Mouse (Mus musculus): ENCODE measurements around the gene Ikzf1. TPM values are rescaled to one million over a fixed set of nuclear protein-coding genes. Genes with fewer than 3 reads are reported as not detected.
A peak's percentile ranks its signal among the peaks of the same experiment; 100 is the strongest.

The Ikzf1 gene
- polyA plus RNA-seq, 1 experiment: 645 TPM

GRCm38 (mm10) chr11:11677165-11677564 lies 7.6 kb upstream of the Ikzf1 start:
- TF ChIP-seq CTCF (IDR thresholded peaks at IDR 0.05; ENCODE audit: borderline replicate concordance, control insufficient read depth, extremely low read depth, insufficient read depth, low read length, poor library complexity): no peak
- no peak for TF ChIP-seq POLR2A (IDR thresholded peaks at IDR 0.05; ENCODE audit: control insufficient read depth, extremely low read depth, insufficient read depth, low read length, poor library complexity)
- no peak overlapping the region for H3K27ac ChIP-seq (ENCODE audit: control insufficient read depth, insufficient read depth, low read length)
- no peak overlapping the region for H3K4me3 ChIP-seq (ENCODE audit: control insufficient read depth, insufficient read depth, low read length)
- 97% methylated on average over 7 of the region's 7 CpGs for WGBS
- no peak for DNase-seq
- no peaks in the 10 kb centered on the region for H3K36me3 ChIP-seq (ENCODE audit: control insufficient read depth, insufficient read depth, low read length)
- peaks cover 15% of the 10 kb centered on the region for H3K4me1 ChIP-seq (replicated peaks; ENCODE audit: control insufficient read depth, insufficient read depth, low read length)
- H3K27me3 ChIP-seq (ENCODE audit: control insufficient read depth, insufficient read depth, low read length): no peaks in the 10 kb centered on the region

GRCm38 (mm10) chr11:11678972-11679371 lies 5.8 kb upstream of the Ikzf1 start:
- no peak for TF ChIP-seq CTCF (IDR thresholded peaks at IDR 0.05; ENCODE audit: borderline replicate concordance, control insufficient read depth, extremely low read depth, insufficient read depth, low read length, poor library complexity)
- TF ChIP-seq POLR2A (IDR thresholded peaks at IDR 0.05; ENCODE audit: control insufficient read depth, extremely low read depth, insufficient read depth, low read length, poor library complexity): no peak
- Histone ChIP-seq H3K36me3 (ENCODE audit: control insufficient read depth, insufficient read depth, low read length) (no peaks in the 10 kb centered on the region), H3K27ac (ENCODE audit: control insufficient read depth, insufficient read depth, low read length) (peak overlapping the region; percentile 83), H3K27me3 (ENCODE audit: control insufficient read depth, insufficient read depth, low read length) (no peaks in the 10 kb centered on the region), H3K4me3 (ENCODE audit: control insufficient read depth, insufficient read depth, low read length) (no peak overlapping the region), H3K4me1 (replicated peaks; ENCODE audit: control insufficient read depth, insufficient read depth, low read length) (peaks cover 18% of the 10 kb centered on the region)
- DNase-seq: peak; percentile 60
- WGBS: 8% methylated on average over 6 of the region's 6 CpGs

GRCm38 (mm10) chr11:11684056-11684929 lies 510 bp upstream of the Ikzf1 start:
- H3K27ac ChIP-seq (ENCODE audit: control insufficient read depth, insufficient read depth, low read length): peak overlapping the region; percentile 97

GRCm38 (mm10) chr11:11685853-11686395 lies 1.1 kb downstream of the Ikzf1 start:
- Histone ChIP-seq H3K4me3 (ENCODE audit: control insufficient read depth, insufficient read depth, low read length) (peak overlapping the region; percentile 97), H3K27ac (ENCODE audit: control insufficient read depth, insufficient read depth, low read length) (peak overlapping the region; percentile 97), H3K36me3 (ENCODE audit: control insufficient read depth, insufficient read depth, low read length) (no peaks in the 10 kb centered on the region), H3K27me3 (ENCODE audit: control insufficient read depth, insufficient read depth, low read length) (no peaks in the 10 kb centered on the region), H3K4me1 (replicated peaks; ENCODE audit: control insufficient read depth, insufficient read depth, low read length) (peaks cover 14% of the 10 kb centered on the region)
- WGBS: under 1% methylated on average over 66 of the region's 66 CpGs
- DNase-seq: peak; percentile 89
- peak; percentile 72 for TF ChIP-seq CTCF (IDR thresholded peaks at IDR 0.05; ENCODE audit: borderline replicate concordance, control insufficient read depth, extremely low read depth, insufficient read depth, low read length, poor library complexity)
- TF ChIP-seq POLR2A (IDR thresholded peaks at IDR 0.05; ENCODE audit: control insufficient read depth, extremely low read depth, insufficient read depth, low read length, poor library complexity): peak; percentile 54

More at GRCm38 (mm10) chr11:11684056-11684929, 510 bp upstream of the Ikzf1 start:
- WGBS: 71% methylated on average over 9 of the region's 9 CpGs
- Histone ChIP-seq H3K27me3 (ENCODE audit: control insufficient read depth, insufficient read depth, low read length) (no peaks in the 10 kb centered on the region), H3K36me3 (ENCODE audit: control insufficient read depth, insufficient read depth, low read length) (no peaks in the 10 kb centered on the region), H3K4me1 (replicated peaks; ENCODE audit: control insufficient read depth, insufficient read depth, low read length) (peaks cover 20% of the 10 kb centered on the region), H3K4me3 (ENCODE audit: control insufficient read depth, insufficient read depth, low read length) (peak overlapping the region; percentile 97)
- no peak for DNase-seq
- no peak for TF ChIP-seq CTCF (IDR thresholded peaks at IDR 0.05; ENCODE audit: borderline replicate concordance, control insufficient read depth, extremely low read depth, insufficient read depth, low read length, poor library complexity)
- no peak for TF ChIP-seq POLR2A (IDR thresholded peaks at IDR 0.05; ENCODE audit: control insufficient read depth, extremely low read depth, insufficient read depth, low read length, poor library complexity)

GRCm38 (mm10) chr11:11686569-11687051 lies 1.8 kb downstream of the Ikzf1 start:
- Histone ChIP-seq H3K27ac (ENCODE audit: control insufficient read depth, insufficient read depth, low read length) (peak overlapping the region; percentile 97), H3K4me1 (replicated peaks; ENCODE audit: control insufficient read depth, insufficient read depth, low read length) (peaks cover 13% of the 10 kb centered on the region), H3K4me3 (ENCODE audit: control insufficient read depth, insufficient read depth, low read length) (peak overlapping the region; percentile 97), H3K36me3 (ENCODE audit: control insufficient read depth, insufficient read depth, low read length) (no peaks in the 10 kb centered on the region), H3K27me3 (ENCODE audit: control insufficient read depth, insufficient read depth, low read length) (no peaks in the 10 kb centered on the region)
- WGBS: under 1% methylated on average over 16 of the region's 16 CpGs
- DNase-seq: peak; percentile 57
- TF ChIP-seq CTCF (IDR thresholded peaks at IDR 0.05; ENCODE audit: borderline replicate concordance, control insufficient read depth, extremely low read depth, insufficient read depth, low read length, poor library complexity) (no peak), POLR2A (IDR thresholded peaks at IDR 0.05; ENCODE audit: control insufficient read depth, extremely low read depth, insufficient read depth, low read length, poor library complexity) (no peak)

GRCm38 (mm10) chr11:11687551-11688185 lies 2.9 kb downstream of the Ikzf1 start:
- H3K27me3 ChIP-seq (ENCODE audit: control insufficient read depth, insufficient read depth, low read length): no peaks in the 10 kb centered on the region
- WGBS: 5% methylated on average over 8 of the region's 8 CpGs
- H3K4me3 ChIP-seq (ENCODE audit: control insufficient read depth, insufficient read depth, low read length): no peak overlapping the region
- DNase-seq: no peak
- peaks cover 9% of the 10 kb centered on the region for H3K4me1 ChIP-seq (replicated peaks; ENCODE audit: control insufficient read depth, insufficient read depth, low read length)
- TF ChIP-seq POLR2A (IDR thresholded peaks at IDR 0.05; ENCODE audit: control insufficient read depth, extremely low read depth, insufficient read depth, low read length, poor library complexity) (no peak), CTCF (IDR thresholded peaks at IDR 0.05; ENCODE audit: borderline replicate concordance, control insufficient read depth, extremely low read depth, insufficient read depth, low read length, poor library complexity) (no peak)
- H3K27ac ChIP-seq (ENCODE audit: control insufficient read depth, insufficient read depth, low read length): peak overlapping the region; percentile 47; the same call in 1 of the 2 replicates
- no peaks in the 10 kb centered on the region for H3K36me3 ChIP-seq (ENCODE audit: control insufficient read depth, insufficient read depth, low read length)
